ENCODE assay signal across 12 mouse cellular contexts in the genomic region with DNA sequence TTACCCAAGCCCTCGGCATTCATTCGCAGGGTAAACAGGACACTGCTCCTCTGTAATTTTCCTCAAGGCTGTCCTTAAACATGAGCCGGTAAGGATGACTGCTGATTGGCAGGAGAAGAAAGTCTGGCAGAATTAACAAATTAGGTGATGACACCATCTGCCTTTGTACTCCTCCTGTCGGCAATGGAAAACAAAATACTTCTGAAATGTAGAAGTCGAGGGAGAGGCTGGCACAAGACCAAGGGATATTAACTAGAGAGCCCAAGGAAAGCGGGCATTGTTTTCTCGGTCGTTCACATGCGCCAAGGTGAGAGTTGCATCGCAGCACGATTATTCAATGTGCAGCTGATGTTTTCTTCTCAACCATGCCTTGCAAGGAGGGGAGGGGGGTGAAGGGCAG.
A peak's percentile ranks its signal among the peaks of the same experiment; 100 is the strongest.
DNase-seq lines count a peak whose midpoint lies in the region; ATAC-seq lines count a peak whose summit lies in the region.
"Had no signal": no experiment of that assay in that cellular context is flagged by ENCODE, and none has a peak within 500 bp of the region (broad histone marks: within the 10 kb centered on the region; RNA-seq: fewer than 3 reads in every experiment).

No protein-coding gene starts in this region.

- no peak overlapping the region for H3K4me3 ChIP-seq in hindbrain, embryonic 13.5 days
- no peak overlapping the region for H3K4me3 ChIP-seq in hindbrain, embryonic 10.5 days
- no peak overlapping the region for H3K4me3 ChIP-seq in midbrain, embryonic 14.5 days (replicated peaks; ENCODE audit: low read depth, low read length)
- no peak overlapping the region for H3K4me3 ChIP-seq in midbrain, embryonic 10.5 days
- no peak overlapping the region for H3K4me3 ChIP-seq in forebrain, embryonic 13.5 days
- H3K4me3 ChIP-seq in midbrain, embryonic 16.5 days (ENCODE audit: low read depth, low read length), result no peak overlapping the region
- H3K4me3 ChIP-seq: liver, embryonic 13.5 days had no signal

- 47% methylated on average over 11 of the region's 11 CpGs for WGBS in hindbrain, embryonic 13.5 days
- WGBS in hindbrain, embryonic 10.5 days, result 66% methylated on average over 11 of the region's 11 CpGs
- 53% methylated on average over 11 of the region's 11 CpGs for WGBS in midbrain, embryonic 14.5 days
- 75% methylated on average over 11 of the region's 11 CpGs for WGBS in midbrain, embryonic 10.5 days
- 28% methylated on average over 11 of the region's 11 CpGs for WGBS in forebrain, embryonic 13.5 days
- WGBS in midbrain, embryonic 16.5 days, result 33% methylated on average over 11 of the region's 11 CpGs

- H3K9ac ChIP-seq in hindbrain, embryonic 13.5 days, result 0 out of 2 replicates have a peak overlapping the region, but pooled peaks have one; percentile 24
- H3K9ac ChIP-seq in midbrain, embryonic 14.5 days (replicated peaks; ENCODE audit: low read length), result no peak overlapping the region
- no peak overlapping the region for H3K9ac ChIP-seq in forebrain, embryonic 13.5 days
- no peak overlapping the region for H3K9ac ChIP-seq in midbrain, embryonic 16.5 days (ENCODE audit: low read depth, low read length)
- H3K9ac ChIP-seq: liver, embryonic 13.5 days had no signal

- peak overlapping the region; percentile 10 for H3K4me2 ChIP-seq in hindbrain, embryonic 13.5 days
- H3K4me2 ChIP-seq in midbrain, embryonic 14.5 days (ENCODE audit: low read length), result no peak overlapping the region
- H3K4me2 ChIP-seq in forebrain, embryonic 13.5 days, result 0 out of 2 replicates have a peak overlapping the region, but pooled peaks have one; percentile 3
- H3K4me2 ChIP-seq in midbrain, embryonic 16.5 days (ENCODE audit: low read length), result no peak overlapping the region
- H3K4me2 ChIP-seq: liver, embryonic 13.5 days had no signal

- H3K27ac ChIP-seq in hindbrain, embryonic 13.5 days, result peak overlapping the region; percentile 66
- no peak overlapping the region; the same call in 1 of the 2 replicates for H3K27ac ChIP-seq in hindbrain, embryonic 10.5 days
- H3K27ac ChIP-seq in midbrain, embryonic 14.5 days (replicated peaks; ENCODE audit: low read depth, low read length), result peak overlapping the region; percentile 33; the same call in 1 of the 2 replicates
- no peak overlapping the region for H3K27ac ChIP-seq in midbrain, embryonic 10.5 days (replicated peaks)
- peak overlapping the region; percentile 65 for H3K27ac ChIP-seq in forebrain, embryonic 13.5 days
- no peak overlapping the region for H3K27ac ChIP-seq in midbrain, embryonic 16.5 days (ENCODE audit: low read length)
- H3K27ac ChIP-seq: liver, embryonic 13.5 days had no signal

- 0 out of 2 replicates have a peak, but pooled peaks cover 3% of the 10 kb centered on the region for H3K36me3 ChIP-seq in hindbrain, embryonic 13.5 days
- H3K36me3 ChIP-seq in hindbrain, embryonic 10.5 days, result peaks cover 24% of the 10 kb centered on the region
- no peaks in the 10 kb centered on the region for H3K36me3 ChIP-seq in midbrain, embryonic 14.5 days (ENCODE audit: control insufficient read depth, insufficient read depth, low read length)
- H3K36me3 ChIP-seq in midbrain, embryonic 10.5 days, result peaks cover 39% of the 10 kb centered on the region
- H3K36me3 ChIP-seq in forebrain, embryonic 13.5 days (ENCODE audit: poor library complexity, severe bottlenecking), result no peaks in the 10 kb centered on the region
- no peaks in the 10 kb centered on the region for H3K36me3 ChIP-seq in midbrain, embryonic 16.5 days (ENCODE audit: control insufficient read depth, insufficient read depth, low read length)
- H3K36me3 ChIP-seq: liver, embryonic 13.5 days had no signal

- DNase-seq in hindbrain, embryonic 10.5 days (ENCODE audit: low spot score), result no peak
- peak; percentile 56 for DNase-seq in midbrain, embryonic 14.5 days
- DNase-seq in midbrain, embryonic 10.5 days (ENCODE audit: low spot score), result no peak
- DNase-seq in gastrocnemius, postnatal 4 days (ENCODE audit: low spot score in 2 of 2), result no peak
- DNase-seq in gastrocnemius, adult 8-10 months (ENCODE audit: low spot score in 2 of 2), result no peak
- DNase-seq: B cell, adult 2 months; heart, adult 18-20 months; heart, postnatal 4 days; liver, embryonic 13.5 days had no signal

- peaks cover 53% of the 10 kb centered on the region for H3K4me1 ChIP-seq in hindbrain, embryonic 13.5 days (replicated peaks)
- peaks cover 35% of the 10 kb centered on the region for H3K4me1 ChIP-seq in hindbrain, embryonic 10.5 days (replicated peaks)
- H3K4me1 ChIP-seq in midbrain, embryonic 14.5 days (ENCODE audit: control insufficient read depth, insufficient read depth, low read length), result peaks cover 20% of the 10 kb centered on the region
- H3K4me1 ChIP-seq in midbrain, embryonic 10.5 days, result peaks cover 29% of the 10 kb centered on the region
- peaks cover 44% of the 10 kb centered on the region for H3K4me1 ChIP-seq in forebrain, embryonic 13.5 days
- H3K4me1 ChIP-seq in midbrain, embryonic 16.5 days (ENCODE audit: control insufficient read depth, insufficient read depth, low read length), result peaks cover 28% of the 10 kb centered on the region
- H3K4me1 ChIP-seq: liver, embryonic 13.5 days had no signal

- H3K27me3 ChIP-seq in hindbrain, embryonic 13.5 days, result no peaks in the 10 kb centered on the region
- no peaks in the 10 kb centered on the region for H3K27me3 ChIP-seq in hindbrain, embryonic 10.5 days (ENCODE audit: insufficient read depth, poor library complexity, severe bottlenecking)
- H3K27me3 ChIP-seq in midbrain, embryonic 14.5 days (ENCODE audit: control insufficient read depth, insufficient read depth, low read length), result no peaks in the 10 kb centered on the region
- no peaks in the 10 kb centered on the region for H3K27me3 ChIP-seq in midbrain, embryonic 10.5 days (ENCODE audit: low read depth, poor library complexity, severe bottlenecking)
- no peaks in the 10 kb centered on the region for H3K27me3 ChIP-seq in forebrain, embryonic 13.5 days
- no peaks in the 10 kb centered on the region for H3K27me3 ChIP-seq in midbrain, embryonic 16.5 days (ENCODE audit: control insufficient read depth, insufficient read depth, low read depth, low read length)
- H3K27me3 ChIP-seq: liver, embryonic 13.5 days had no signal

- no peak for ATAC-seq in hindbrain, embryonic 13.5 days (ENCODE audit: low FRiP score)
- no peak for ATAC-seq in midbrain, embryonic 14.5 days (ENCODE audit: low FRiP score, low TSS enrichment)
- ATAC-seq in forebrain, embryonic 13.5 days, result 0 out of 2 replicates have a peak, but pooled peaks have one; percentile 25
- ATAC-seq in midbrain, embryonic 16.5 days, result peak; percentile 8; the same call in 1 of the 2 replicates

- H3K9me3 ChIP-seq in hindbrain, embryonic 13.5 days, result no peaks in the 10 kb centered on the region
- H3K9me3 ChIP-seq in hindbrain, embryonic 10.5 days, result no peaks in the 10 kb centered on the region
- H3K9me3 ChIP-seq in midbrain, embryonic 14.5 days (ENCODE audit: control insufficient read depth, low read length), result no peaks in the 10 kb centered on the region
- no peaks in the 10 kb centered on the region for H3K9me3 ChIP-seq in midbrain, embryonic 10.5 days (replicated peaks)
- H3K9me3 ChIP-seq in forebrain, embryonic 13.5 days (replicated peaks), result no peaks in the 10 kb centered on the region
- no peaks in the 10 kb centered on the region for H3K9me3 ChIP-seq in midbrain, embryonic 16.5 days (replicated peaks; ENCODE audit: control insufficient read depth, low read length, poor library complexity, severe bottlenecking)

Comparison
In these comparisons a context has a peak if more than half of its experiments do, and no peak if none do; other contexts are left out.
1. ATAC-seq: peak in forebrain, embryonic 13.5 days (single experiment) and midbrain, embryonic 16.5 days (single experiment); none in hindbrain, embryonic 13.5 days (single experiment) and midbrain, embryonic 14.5 days (single experiment).
2. H3K27ac ChIP-seq: peak in hindbrain, embryonic 13.5 days (single experiment), midbrain, embryonic 14.5 days (single experiment) and forebrain, embryonic 13.5 days (single experiment); none in hindbrain, embryonic 10.5 days (single experiment), midbrain, embryonic 10.5 days (single experiment) and midbrain, embryonic 16.5 days (single experiment).
3. H3K4me2 ChIP-seq: peak in hindbrain, embryonic 13.5 days (single experiment) and forebrain, embryonic 13.5 days (single experiment); none in midbrain, embryonic 14.5 days (single experiment) and midbrain, embryonic 16.5 days (single experiment).